Mouse (Mus musculus) left cerebral cortex, adult 2 months (tissue): Measurements from ENCODE around the gene Nrn1. TPM values are rescaled to one million over a fixed set of nuclear protein-coding genes. Genes with fewer than 3 reads are reported as not detected.

Experiments used
- DNase-seq, 2 experiments: peaks; one replicate each; pipeline ENCODE4 v3.0.0; 2021 to 2022; ENCODE audit warnings: low spot score in 2 of 2, mixed read lengths in 1 of 2; ENCODE audit errors: extremely low spot score in 1 of 2
- H3K27ac ChIP-seq: fragments of 200-600 bp; 2 replicates; pipeline ENCODE4 v1.8.1; 2022
- H3K4me3 ChIP-seq: fragments of 200-600 bp; 2 replicates; pipeline ENCODE4 v1.8.1; 2022
- CTCF ChIP-seq: fragments of 200-600 bp; IDR thresholded peaks from 2 replicates; pipeline ENCODE4 v1.8.1; 2022; ENCODE audit warnings: antibody characterized with exemption, mild to moderate bottlenecking, moderate library complexity
- intact Hi-C: fragments of 180-260 bp; cut with DNase I; formaldehyde crosslinking; loops from one replicate; pipeline ENCODE4 v1.15.1; 2025
- total RNA-seq, 2 experiments: library from RNA; stranded (reverse); gene quantifications; 2 replicates each; pipeline ENCODE4 v1.2.3; 2021

The Nrn1 gene
- total RNA-seq, 2 experiments from 2014 or later, result 311 to 384 TPM

DNA sequence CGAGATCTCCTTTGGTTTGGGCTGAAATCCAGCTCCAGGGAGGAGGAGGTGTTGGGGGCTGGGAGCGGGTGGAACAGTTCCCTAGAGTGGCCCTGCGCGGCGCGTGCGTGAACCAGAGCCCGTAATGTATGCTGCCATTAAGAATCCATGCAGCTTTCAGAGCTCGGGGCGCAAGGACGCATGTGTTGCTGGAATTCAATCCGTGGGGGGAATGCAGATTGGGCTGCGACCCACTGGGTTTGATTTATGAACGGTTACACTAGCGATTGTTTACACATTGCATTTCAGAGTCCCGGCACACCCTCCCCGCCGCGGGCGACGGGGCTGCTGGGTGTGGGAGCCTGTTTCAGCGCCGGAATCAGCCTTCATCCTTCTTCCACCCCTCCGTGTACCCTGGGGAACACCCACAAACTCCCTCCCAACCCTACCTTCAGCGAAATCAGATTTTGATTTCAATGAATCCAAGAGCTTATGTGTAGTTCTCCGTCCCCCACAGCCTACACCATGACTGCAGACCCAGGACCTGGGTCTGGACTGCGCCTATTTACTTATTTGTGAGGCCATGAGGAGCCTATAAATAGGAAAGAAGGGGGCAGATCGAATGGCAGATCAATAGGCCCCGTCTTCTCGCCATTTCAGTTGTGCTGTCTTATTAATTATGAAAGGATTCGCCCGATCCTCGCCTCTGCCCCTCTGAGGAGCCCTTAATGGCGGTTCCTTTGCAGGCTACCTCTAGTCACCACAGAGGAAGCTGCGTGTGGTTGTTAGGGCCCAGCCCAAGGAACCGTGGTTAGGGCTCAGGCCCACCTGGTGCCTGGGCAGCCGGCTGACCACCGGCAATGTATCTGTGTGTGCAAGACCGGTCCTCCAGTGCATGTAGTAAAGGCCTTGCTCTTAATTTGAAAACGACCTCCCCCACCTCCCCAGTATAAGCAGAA, 10.1 kb downstream of the Nrn1 start:
- intact Hi-C loops, result loop anchor here (2.0 to 10.0 kb wide), 2 partner anchors 30 to 610 kb away; partner anchors contain the start of genes Fars2 and Lyrm4
- DNase-seq, result peak; percentile 60 to 64
- TF ChIP-seq CTCF, result no peak

DNA sequence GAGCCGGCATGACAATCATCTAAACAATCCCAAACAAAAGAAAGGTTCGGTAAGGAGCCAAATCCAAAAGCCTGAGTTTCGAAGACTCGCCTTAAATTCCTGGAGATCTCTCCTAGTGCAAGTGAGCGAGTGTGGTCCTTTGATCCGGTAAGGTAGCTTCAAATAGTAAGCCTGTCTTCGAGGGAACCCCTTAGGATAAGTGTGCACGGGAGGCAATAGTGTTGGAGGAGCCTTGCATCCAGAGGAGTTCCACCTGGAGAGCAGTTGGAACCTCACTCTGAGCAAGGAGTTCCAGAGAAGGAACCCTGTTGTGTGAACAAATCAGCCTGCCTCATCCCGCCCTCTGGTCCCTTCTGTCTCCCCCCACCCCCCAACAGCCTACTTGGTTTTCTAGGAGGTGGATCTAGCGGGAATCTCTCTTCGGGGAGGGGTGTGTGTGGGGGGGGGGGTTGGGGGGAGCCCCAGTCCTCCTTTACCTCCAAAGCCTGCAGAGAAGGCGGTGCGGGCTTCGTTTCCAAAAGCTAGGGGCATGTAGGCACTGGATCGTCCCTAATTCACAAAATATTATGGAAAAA, 11.1 kb downstream of the Nrn1 start:
- peak overlapping the region; percentile 16; the same call in 1 of the 2 replicates for H3K27ac ChIP-seq
- intact Hi-C loops, result loop anchor here (2.0 to 10.0 kb wide), 2 partner anchors 29 to 609 kb away; partner anchors contain the start of genes Fars2 and Lyrm4
- TF ChIP-seq CTCF, result no peak
- H3K4me3 ChIP-seq, result no peak overlapping the region
- DNase-seq, result peak in 1 of 2 experiments; percentile 26

More for the DNA sequence above, 10.1 kb downstream of the Nrn1 start:
- Histone ChIP-seq H3K27ac (peak overlapping the region; percentile 16), H3K4me3 (peak overlapping the region; percentile 29)

DNA sequence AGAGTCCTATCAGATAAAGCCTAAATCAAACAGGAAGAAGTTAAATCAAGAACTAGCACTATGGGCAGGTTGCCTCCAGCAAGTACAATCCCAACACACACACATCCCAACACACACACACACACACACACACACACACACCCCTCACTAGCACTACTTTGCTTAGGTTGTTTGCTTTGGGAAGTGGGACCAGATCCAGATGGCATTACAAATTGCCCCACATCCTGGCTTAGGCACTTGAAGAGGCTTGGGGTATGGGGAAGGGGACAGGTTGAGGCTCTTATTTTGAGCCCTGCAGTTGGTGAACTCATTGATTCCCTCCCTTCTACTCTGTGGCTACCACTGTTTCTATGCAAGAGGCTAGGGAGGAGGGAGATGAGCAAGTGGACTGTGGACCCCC, 12.6 kb downstream of the Nrn1 start:
- no peak for TF ChIP-seq CTCF
- Histone ChIP-seq H3K4me3 (no peak overlapping the region), H3K27ac (no peak overlapping the region)
- intact Hi-C loops, result loop anchor here (10.0 kb wide), 1 partner anchor 608 kb away; the partner anchor contains the start of genes Fars2 and Lyrm4
- no peak for DNase-seq

DNA sequence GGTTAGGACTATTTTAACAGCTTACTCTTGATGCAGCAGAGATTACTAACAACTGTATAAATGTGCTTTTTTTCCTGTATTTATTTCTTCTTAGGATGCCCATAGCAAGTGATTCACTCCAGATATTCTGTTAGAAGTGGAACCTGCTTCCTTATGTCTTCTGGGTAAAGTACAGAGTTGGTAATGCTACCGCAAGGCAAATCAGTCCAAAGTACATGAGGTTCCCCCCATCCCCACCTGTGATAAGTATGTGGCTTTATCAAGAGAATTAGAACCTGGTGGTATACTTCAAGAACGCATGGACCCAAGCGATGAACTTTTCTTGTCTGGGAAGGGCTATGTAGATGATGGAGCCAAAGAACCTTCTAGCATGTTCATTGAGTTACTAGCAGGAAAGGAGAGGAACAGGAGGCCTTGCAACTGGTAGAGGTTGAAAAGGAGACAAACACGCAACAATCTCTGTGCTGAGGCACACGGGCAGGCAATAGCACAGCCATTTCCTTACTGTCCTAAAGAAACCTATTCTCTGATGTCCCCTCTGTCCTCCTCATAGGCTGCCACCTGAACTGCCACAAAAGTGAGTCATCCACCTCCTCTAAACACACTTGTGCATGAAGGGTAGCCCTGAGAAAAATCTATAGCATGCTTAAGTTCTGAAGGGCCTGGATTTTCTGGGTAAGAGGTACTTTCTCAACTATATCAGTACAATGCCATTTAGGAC, 14.5 kb downstream of the Nrn1 start:
- intact Hi-C loops, result loop anchor here (10.0 kb wide), 1 partner anchor 606 kb away; the partner anchor contains the start of genes Fars2 and Lyrm4
- H3K4me3 ChIP-seq, result no peak overlapping the region
- H3K27ac ChIP-seq, result no peak overlapping the region
- no peak for TF ChIP-seq CTCF
- no peak for DNase-seq

DNA sequence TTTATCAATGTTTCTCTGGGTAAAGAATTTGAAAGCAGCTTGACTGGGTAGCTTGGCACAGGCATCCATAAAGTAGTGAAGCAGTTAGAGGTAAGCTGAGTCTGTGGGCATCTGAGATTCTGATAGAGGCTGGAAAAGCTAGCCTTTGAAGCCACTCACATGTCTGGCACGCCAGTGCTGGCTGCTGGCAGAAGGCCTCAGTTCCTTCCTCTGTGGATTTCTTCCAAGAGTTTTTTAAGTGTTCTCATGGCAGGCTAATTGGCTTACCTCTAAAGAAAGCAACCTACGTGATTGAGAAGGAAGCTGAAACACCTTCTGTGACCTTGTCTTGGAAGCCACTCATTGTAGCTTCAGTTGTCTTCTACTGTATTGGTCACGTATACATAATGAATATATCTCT, 17.6 kb downstream of the Nrn1 start:
- intact Hi-C loops, result no loop called here
- Histone ChIP-seq H3K27ac (no peak overlapping the region), H3K4me3 (no peak overlapping the region)
- no peak for DNase-seq
- TF ChIP-seq CTCF, result no peak

DNA sequence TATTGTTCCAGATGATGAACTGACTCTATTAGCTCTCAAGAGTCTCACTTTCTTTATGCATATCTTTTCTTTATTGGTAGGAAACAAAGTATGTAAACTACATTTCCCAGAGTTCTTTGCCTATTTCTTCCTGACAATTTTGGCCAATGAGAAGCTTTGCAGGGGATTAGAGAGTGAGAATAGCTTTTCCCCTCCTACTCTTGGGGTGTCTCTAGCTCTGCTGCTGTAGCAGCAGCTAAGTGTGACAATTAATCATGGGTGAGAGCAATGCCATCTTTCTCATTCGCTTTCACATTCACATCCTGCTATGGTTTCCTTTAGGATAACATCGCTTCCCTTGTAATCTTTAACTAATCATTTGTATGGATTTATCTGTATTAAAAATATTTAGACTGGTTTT, 18.2 kb downstream of the Nrn1 start:
- no peak overlapping the region for H3K27ac ChIP-seq
- intact Hi-C loops, result no loop called here
- no peak overlapping the region for H3K4me3 ChIP-seq
- DNase-seq, result no peak
- no peak for TF ChIP-seq CTCF

DNA sequence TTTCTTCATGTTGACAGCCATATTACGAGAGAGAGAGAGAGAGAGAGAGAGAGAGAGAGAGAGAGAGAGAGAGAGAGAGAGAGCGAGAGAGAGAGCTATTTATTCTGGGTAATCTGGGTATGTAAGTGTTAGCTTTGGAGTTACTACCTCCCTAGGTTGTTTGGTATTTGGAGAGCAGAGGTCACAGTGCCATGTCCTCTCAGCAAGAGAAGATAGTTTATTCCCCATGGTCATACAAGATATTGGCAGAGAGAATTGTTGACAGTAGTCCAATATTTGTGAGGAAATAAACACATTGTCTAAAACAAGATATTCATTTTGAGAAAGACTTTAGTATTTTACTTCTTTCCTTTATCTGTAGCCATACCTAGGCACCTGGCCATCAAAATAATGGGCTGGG, 20.8 kb downstream of the Nrn1 start:
- no peak for TF ChIP-seq CTCF
- Histone ChIP-seq H3K27ac (no peak overlapping the region), H3K4me3 (no peak overlapping the region)
- no peak for DNase-seq
- intact Hi-C loops, result no loop called here

DNA sequence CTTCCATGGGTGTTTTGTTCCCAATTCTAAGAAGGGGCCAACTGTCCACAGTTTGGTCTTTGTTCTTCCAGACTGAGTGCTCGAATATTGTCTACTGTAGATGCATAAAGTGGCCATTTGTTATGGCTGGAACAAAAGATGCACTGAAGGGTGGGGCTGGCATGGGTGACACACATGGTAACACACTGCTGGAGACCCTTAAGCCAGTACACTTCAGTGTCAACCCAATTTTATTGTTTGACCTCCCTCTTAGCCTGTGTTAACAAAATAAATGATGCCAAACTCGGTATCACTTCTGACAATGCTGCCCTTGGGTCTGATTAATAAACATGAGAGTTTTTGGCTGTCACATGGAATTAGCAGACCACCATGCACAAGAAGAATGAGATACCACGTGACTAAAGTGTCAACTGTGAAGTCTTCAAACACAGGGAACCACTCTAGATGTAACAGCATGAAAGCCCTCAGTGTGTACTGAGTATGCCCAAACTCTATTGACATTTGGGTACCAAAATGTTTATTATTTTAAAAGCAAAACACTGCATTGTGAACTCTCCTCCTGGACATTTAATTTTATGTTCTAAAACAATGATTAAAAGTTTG, 27.7 kb downstream of the Nrn1 start:
- no peak overlapping the region for H3K4me3 ChIP-seq
- DNase-seq, result no peak
- intact Hi-C loops, result no loop called here
- no peak overlapping the region for H3K27ac ChIP-seq
- TF ChIP-seq CTCF, result no peak

DNA sequence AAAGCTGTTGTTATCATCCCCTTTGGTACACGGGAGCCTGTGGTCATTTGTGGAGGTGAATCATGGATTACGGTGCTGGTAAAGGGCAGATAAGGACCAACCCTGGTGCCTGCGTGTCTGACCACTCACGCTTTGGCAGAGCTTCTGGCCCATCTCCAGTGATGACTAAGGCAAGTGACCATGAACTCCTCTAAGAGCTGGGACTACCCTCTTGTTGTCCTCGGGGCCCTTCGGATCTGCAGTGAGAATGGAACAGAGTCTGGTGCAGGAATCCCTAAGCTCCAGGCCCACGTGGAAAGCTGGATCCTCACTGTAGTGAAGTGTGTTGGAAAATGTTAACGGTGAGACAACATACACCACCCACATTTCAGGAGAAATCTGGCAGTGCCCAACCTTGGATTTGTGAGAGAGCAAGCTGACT, 38.6 kb downstream of the Nrn1 start:
- DNase-seq, result peak; percentile 23 to 41
- Histone ChIP-seq H3K4me3 (no peak overlapping the region), H3K27ac (peak overlapping the region; percentile 72)
- no peak for TF ChIP-seq CTCF
- intact Hi-C loops, result loop anchor here (10.0 kb wide), 1 partner anchor 332 kb away; no protein-coding TSS in a partner anchor

DNA sequence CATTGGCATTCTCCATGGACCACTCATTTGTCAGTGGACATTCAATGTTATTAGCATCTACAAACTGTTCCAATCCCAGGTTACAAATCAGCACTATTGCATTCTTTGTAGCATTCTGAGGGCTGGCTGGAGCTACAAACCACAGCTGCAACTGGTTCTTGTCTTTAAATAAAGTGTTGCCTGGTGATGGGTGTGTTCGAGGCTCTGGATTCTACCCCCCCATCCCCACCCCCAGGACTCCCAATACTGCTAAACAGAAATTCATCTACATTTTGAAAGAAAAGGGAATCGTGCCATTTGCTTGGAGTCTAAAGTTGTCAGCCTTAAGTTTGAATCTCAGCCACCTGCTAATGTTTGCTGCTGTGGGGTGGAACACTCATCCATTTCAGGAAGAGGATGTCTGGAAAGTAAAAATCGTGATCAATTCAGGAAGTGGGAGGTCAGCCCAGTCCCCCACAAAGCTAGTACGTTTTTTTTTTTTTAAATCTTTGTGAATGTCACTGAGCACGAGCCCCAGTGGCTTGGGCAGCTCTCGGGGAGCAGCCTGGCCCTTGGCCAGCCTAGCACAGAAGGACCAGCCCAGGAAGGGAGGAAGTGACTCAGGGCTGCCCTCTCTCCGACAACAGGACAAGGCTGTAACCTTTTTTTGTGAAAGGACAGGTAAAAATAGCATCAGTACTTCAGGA, 39.3 kb downstream of the Nrn1 start:
- Histone ChIP-seq H3K4me3 (no peak overlapping the region), H3K27ac (peak overlapping the region; percentile 72)
- peak in 1 of 2 experiments; percentile 10 for DNase-seq
- intact Hi-C loops, result loop anchor here (2.0 to 10.0 kb wide), 2 partner anchors 29 to 331 kb away; no protein-coding TSS in a partner anchor
- no peak for TF ChIP-seq CTCF

DNA sequence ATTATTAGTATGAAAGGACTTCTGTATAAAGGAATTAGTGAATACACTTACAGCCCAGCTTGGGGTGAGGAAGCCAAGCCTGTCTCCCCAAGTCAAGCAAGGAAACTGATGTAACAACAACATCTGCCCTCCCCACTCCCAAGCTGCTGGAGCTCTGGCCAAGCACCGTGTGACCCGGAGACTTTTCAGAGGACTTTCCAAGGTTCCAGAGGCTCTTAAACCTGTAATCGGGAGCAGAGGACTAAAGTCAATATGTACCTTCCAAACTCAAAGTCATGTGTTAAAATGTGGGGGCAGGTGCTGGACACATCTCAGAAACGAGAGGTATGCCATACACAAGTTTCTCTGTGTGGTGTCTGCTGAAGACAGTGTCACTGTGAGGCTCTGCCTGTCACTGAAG, 51.4 kb downstream of the Nrn1 start:
- TF ChIP-seq CTCF, result no peak
- Histone ChIP-seq H3K4me3 (no peak overlapping the region), H3K27ac (no peak overlapping the region)
- DNase-seq, result no peak
- intact Hi-C loops, result no loop called here
